Mouse (Mus musculus) spleen, embryonic (tissue): Measurements from ENCODE around the gene Dynlt1f.
"Not testable (repeated sequence)": the region's sequence is repeated elsewhere in the genome, so short reads cannot be mapped to it uniquely, and the experiment has no call there.

Experiments
- CTCF ChIA-PET: fragments of 350-600 bp; sonication (Branson Sonifier 250); formaldehyde crosslinking; loops from one replicate; lab custom pipeline; 2022; lab: Charles Lee

The Dynlt1f gene

DNA sequence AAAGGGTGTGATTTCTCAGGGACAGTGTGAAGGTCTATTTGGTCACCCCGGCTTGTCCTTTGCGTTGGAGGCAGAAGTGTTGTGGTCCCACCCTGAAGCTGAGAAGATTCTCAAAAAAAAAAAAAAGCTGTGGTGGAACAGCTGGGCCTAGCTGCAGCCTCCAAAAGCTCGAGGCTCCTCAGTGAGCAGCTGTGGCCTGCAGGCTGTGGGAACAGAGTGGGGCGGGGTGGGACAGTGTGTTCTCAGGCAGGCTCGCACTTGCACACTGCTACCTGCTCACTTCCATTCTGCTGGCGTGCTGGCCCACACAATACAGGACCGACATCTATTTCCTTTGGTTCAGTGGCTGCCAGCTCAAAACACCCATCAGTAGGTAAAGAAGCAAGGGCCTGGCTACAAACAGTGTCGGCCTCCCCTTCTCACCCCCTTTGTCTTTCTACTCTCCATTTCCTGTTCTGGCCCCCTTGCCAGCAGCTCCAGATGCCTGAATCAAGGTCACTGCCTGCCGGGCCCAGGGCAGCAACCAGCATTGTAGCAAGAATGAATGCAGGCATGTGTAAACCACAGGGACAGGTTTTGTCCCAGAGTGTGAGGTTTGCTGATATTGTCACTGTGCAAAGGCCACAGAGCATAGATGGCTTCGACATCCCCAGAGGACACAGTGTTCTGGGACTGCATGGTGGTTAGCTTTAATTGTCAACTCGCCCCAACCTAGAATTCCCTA, 5.6 kb upstream of the Dynlt1f start:
- CTCF ChIA-PET: not testable (repeated sequence)

DNA sequence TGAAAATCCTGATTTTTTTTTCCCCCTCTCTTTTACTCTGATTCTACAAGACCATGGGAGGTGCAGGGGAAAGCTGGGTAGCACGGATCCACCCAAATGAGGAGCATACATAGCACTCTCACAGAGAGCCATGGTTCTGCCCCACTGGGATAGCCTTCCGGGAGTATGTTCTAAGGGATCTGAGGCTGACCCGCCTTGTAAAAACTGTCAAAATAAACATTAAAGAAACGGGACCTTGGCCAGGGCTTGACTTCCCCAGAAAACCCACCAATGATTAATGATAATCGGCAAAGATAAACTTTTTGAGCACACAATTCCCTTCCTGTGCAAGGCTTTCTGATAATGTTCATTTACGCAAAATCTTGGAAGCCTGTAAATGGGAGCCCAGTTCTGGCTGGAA, 4.9 kb upstream of the Dynlt1f start:
- CTCF ChIA-PET: not testable (repeated sequence)

DNA sequence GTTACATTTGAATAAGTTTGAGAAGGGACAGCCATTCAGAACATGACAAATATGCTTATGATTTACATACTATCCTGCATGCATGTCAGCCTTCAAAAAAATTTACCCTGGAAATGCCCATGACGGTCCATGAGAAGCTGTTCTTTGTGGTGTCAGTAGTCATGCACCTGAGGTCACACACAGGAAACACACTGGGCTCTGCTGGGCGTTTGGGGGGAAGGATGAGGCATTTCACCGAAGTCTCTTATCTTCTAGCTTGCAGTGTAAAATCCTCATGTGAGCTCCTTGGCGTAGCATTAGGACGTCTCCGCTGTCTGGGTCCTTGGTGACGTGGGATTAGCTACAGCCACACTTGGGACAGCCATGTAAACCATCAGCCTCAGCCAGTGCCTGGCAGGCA, 3.1 kb upstream of the Dynlt1f start, which contains the start of gene Sytl3:
Gene Sytl3, plus strand, starts transcription at position 293 of the 400 bp plus-strand sequence.
- CTCF ChIA-PET: not testable (repeated sequence)

DNA sequence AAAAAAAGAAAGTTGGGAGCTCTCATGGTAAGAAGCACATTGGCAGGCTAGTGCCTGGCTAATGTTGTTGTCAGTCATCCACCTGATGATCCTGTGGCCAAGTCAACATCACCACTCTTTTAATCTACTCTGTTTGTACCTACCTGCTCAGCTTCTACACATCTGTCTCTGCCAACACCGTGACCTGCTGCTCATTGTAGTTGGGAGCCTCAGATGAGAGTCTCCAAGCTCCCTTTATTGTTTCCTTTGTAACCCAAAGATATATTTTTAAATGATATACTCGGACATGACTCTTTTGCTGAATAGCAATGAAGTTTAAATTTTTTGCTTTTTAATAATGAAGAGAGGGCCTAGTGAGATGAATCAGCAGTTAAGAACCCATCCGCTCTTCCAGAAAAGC, 771 bp upstream of the Dynlt1f start:
- CTCF ChIA-PET: not testable (repeated sequence)

DNA sequence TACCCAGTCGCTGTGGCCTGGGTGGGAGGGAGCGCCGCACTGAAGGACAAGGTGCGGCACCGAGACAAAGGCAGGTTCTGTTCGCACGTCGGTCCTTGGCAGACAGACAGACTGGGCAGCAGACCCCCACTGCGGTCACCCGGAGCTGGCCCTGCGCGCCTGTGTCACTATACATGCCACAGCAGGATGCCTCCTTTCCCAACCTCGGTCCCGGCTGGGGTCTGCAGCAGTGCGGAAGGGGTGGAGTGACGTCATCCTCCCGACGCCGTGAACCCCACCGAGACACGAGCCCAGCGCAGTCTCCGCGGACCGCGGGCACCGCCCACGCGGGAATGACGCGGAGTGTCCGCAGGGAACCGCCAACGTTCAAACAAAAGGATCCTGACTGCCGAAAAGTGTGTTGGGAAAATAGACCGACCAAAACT, 601 bp downstream of the Dynlt1f start:
- CTCF ChIA-PET: not testable (repeated sequence)

DNA sequence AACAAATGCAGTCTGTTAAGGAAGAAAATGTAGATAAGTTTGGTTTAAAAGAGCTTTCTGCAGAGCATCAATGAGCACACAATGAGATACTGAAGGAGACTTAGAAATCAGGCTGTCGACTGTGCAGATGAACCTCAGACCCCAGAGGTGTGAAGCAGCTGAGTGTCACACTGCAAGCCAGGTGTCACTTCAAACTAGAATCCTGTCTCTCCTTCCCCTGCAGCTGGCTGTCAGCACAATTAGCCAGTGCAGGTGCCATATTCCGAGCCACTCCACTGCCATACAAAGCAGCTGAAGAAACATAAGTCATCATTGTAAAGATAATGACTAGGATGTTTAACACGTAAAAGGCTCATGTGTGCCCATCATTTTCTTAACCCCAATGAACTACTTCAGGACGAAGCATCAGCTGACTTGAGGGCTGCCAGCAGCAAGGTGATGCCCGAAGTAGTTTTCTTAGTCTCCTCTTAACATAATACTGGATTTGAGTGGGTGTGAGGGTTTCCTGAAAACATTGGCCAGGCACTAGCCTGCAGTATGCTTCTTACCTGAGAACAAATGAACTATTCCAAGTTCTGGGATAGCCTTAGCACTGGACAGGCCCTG, 2.3 kb downstream of the Dynlt1f start:
- CTCF ChIA-PET: not testable (repeated sequence)

DNA sequence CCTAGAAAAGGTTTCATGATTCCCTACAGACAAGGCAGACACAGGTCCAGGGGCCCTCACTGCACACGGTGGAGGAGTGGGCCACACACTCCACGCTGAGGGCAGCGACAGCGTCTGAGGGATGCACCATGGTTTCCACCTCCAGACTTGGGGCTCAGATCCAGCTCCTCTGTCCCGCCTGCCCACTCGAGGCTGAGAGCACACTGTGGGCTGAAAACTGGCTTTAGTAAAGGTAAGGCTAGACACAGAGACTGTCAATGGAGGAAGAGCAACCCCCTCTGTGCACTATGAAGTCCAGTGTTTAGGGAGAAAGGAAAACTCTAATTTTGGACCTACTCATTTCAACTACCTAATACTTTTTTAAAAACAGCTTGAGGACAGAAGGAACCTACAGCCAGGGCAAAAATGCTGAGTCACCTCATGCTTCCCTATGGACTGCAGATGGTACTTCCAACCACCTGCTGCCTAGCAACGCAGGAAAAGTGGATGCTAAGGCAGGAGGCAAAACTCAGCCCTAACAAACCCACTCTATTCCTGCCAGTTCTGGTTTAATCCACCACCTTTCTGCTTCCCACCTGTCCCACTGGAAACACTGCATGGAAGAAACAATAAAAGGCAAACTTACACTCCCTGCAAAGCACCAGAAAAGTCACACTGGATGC, 4.7 kb downstream of the Dynlt1f start:
- CTCF ChIA-PET: not testable (repeated sequence)

DNA sequence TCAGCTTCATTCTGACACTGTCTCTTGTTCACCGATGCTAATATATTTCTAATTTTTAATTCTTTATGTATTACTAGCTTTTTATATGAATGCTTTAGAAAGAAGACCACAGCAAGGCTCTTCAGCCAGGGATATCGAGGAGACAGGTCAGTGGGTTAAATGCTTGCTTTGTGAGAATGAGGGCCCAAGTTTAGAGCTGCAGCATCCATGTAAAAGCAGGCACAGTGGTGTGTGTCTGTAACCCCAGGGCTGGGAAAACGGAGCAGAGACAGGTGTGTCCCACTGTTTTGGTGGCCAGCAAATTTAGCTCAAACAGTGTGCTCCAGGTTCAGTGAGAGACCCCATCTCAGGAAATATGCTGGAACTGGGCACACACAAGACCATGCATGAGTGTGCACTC, 8.2 kb downstream of the Dynlt1f start:
- CTCF ChIA-PET: not testable (repeated sequence)

DNA sequence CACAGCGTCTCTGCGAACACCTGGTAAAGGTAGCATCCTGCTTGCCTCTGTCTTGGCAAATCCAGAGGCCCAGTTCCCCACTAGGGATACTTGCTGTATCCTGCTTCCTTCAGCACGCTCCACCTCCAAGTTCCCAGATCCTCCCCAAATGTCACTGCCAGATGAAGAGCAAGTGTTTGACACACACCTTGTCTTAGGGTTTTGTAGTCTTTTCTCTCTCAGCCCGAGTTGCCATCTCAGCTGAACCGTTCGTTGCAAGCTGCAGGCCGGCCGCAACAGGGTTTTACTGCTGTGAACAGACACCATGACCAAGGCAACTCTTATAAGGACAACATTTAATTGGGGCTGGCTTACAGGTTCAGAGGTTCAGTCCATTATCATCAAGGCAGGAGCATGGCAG, 8.9 kb downstream of the Dynlt1f start:
- CTCF ChIA-PET: not testable (repeated sequence)

DNA sequence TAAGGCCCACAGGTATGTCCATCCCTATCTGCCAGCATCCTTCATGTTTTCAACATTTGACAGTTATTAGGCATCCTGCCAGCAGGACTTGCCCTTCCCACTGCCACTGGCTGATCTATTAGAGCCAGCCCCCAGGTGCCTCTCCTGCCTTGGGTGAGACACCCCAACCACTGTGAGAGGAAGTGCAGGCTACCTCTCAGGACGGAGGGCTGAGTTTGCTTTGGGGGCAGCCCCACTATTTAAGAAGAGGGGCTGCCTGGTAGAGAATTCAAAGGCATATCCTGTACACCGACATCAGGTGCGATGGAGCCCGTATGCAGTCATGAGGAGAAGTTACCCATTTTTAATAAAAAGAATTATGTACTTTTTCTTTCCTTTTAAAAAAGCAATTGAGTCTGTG, 10.0 kb downstream of the Dynlt1f start:
- CTCF ChIA-PET: not testable (repeated sequence)

DNA sequence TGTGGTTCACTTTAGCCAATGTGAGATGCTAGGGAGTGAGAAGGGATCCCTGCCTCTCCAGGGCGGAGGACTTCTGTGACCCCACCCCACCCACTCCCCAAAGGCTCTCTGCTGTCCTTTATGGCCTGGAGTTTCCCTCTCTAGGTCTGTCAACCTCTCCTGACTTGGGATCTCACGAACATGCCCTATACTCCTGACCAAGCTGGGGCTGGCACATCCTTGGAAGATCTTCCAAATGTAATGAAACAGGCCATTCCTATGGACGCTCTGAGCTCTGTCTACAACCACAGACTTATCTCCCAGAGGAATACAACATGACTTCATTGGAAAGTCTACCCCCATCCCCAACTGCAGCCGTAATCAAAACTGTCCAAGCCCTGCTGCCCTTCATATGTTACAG, 11.0 kb downstream of the Dynlt1f start:
- CTCF ChIA-PET: not testable (repeated sequence)

DNA sequence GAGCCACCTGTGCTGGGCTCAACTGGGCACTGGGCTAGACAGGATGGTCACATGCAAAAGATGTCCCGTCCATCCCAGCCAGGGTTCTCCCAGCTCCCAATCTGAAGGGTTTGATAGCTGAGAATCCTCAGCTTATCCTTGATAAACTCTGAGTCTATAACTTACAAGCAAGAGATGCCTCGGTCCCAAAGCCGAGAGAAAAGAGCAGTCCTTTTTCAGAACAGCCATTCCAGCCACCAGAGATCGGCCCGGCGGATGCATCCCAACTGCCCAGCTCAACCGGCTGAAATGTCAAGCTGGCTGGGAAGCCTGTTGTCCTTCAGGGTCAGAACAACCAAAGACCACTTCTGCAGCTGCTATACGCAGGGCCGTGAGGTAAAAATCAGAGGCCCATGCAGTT, 11.5 kb downstream of the Dynlt1f start:
- CTCF ChIA-PET: not testable (repeated sequence)

DNA sequence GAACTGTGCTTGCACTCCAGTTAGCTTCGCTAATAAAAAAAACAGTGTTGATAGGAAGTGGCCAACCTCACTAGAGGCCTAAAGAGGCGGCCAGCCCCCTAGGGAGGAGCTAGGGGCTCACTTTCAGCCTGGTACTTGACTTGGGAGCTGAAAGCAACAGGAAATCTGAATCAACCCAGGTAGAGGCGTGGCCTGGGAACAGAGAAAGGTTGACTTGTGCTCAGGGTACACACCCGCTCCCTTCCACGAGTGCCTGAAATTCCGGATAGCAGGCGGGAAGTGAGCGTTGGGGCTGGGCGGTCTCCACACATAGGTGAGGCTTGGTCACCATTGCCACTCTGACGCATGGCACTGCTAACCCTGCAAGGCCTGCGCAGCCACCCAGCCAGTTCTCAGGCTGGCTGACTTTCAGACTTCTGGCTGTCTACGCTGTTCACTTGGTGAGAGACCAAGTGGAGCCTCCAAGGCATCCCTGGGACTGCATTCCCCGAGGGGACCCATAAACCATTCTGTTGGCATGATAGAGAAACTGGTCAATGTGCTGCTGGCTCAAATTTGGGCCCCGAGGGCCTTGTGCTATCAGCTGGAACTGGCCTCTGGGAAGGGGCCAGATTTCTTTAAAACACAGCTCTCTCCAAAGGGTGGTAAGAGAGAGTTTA, 14.8 kb downstream of the Dynlt1f start:
- CTCF ChIA-PET: not testable (repeated sequence)

DNA sequence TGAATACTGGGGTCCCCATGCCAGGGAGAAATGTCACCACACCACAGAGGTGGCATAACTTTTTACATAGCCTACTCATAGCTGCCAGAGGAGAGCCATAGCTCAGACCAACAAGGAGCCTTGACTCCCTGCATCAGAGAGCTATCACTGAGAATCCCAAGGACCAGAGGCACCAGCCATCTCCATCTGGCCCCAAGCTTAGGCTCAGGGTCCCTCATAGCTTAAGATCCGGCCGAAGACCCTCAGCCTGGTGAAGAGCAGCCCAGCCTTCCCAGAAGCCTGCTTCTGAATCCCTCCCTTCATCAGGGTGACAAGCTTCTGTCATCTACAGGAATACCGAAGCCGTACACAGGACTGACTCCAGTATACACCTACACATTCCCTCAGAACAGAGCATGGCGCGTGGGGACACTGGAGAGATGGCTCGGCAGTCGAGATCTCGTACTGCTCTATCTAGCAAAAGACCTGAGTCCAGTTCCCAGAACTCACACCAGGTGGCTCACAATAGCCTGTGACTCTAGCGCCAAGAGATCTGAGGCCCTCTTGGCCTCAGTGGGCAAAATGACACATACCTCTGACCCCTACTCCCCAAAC, 15.6 kb downstream of the Dynlt1f start:
- CTCF ChIA-PET: not testable (repeated sequence)

DNA sequence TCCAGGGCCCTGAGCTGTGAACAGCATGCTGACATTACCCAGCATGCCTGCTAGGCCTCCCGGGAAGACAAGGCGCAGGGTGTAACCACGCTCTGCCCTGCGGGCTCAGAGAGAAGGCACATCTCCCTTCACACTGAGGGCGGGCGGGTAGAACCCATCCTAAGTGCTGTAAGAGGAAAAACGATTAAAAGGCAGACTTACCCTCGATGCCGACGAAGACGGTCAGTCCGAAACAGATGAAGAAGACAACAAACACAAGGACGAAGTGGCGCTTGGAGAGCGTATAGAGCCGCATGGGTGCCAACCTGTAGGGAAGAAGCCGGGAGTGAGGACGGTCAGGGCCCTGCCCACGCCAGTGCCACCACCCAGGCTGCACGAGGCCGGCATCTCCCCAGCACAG, 16.2 kb downstream of the Dynlt1f start:
- CTCF ChIA-PET: not testable (repeated sequence)

DNA sequence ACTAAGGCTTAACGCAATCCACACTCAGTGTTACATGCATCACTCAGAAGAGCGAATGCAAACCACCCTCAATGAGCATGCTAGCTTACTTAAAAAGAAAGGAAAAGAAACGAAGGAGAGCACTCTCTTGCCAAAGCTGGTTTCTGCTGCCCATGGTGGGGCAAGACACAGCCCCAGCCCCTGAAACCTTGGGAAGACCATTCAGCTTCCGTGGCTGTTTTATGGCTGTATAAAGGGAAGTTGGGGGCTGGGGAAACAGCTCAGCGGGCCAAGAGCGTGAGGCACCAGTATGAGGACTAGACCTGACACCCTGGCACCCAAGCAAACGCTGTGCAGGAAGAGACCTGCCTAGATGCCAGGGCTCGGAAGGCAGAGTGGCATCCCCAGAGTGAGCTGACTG, 17.3 kb downstream of the Dynlt1f start:
- CTCF ChIA-PET: not testable (repeated sequence)

DNA sequence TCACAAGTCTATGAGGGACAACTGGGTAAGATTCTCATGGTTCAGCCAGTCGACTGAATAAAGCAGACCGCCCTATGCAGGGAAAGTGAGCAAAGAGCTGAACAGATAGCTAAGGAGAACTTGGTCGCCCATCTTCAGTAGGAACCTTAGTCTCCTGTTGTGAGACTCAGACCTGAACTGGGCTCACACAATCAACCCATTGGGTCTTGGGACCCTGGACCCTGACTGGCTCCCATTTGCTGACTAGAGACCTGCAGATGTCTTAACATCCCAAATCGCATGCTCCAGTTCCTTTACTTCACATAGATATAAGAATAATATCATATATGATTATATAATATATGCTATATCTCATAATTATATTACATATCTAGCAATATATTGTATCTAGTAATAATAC, 18.3 kb downstream of the Dynlt1f start:
- CTCF ChIA-PET: not testable (repeated sequence)

DNA sequence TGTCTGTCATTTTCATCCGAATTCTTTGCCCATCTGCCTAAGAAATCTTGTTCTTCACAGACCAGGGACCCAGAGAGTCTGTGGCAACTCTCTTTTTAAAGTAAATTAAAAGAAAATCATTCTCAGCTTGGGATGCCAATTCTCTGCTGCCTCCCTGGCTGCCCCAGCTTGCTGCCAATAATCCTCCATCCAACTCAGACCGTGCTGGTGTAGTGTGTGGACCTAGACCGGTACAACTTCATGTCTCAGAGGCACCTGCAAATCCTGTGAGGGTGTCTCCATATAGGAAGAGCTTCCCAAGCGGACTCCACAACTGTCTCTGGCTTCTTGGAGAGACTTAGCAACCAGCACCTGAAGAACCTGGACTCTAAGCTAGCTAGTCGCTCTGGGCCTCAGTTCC, 18.8 kb downstream of the Dynlt1f start:
- CTCF ChIA-PET: no interaction called here

DNA sequence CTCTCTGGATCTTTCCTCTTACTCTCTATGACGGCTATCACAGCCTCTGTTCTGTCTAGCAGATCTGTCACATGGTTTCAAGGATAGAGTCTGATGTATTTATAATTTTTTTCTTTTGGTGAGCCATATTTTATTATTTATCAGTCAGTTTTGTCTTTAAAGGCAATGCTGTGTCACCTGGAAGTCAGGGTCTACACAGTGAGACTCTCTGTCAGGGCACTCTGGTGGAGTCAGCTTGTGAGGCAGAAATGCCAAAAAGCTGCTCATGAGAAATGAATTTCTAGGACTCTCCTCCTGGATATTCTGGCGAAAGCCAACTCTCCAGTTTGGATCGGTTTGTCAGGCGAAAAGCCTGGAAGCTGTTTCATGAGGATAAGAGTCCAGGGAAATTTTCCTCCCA, 19.9 kb downstream of the Dynlt1f start:
- CTCF ChIA-PET: not testable (repeated sequence)

DNA sequence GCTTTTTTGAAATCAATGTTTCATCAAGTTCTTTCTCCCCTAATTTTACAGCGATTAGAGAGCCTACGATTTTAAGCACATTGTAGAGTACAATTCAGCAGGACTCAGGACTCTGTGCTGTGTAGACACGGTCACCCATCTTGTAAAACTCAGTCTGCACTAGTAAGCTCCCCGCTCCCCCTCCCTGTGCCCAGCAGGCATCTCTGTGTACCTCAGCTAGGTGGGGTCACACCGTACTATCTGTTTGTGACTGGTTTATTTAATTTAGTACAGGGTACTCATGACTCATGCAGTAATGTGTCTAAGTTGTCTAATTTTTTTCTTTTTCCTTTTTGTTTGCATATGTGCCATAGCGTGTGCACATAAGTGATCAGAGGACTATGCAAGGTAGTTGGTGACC, 22.9 kb downstream of the Dynlt1f start:
- CTCF ChIA-PET: interaction anchor here (0.6 kb wide), 1 partner anchor 145 kb away, joined by 4 read pairs; no protein-coding TSS in a partner anchor

DNA sequence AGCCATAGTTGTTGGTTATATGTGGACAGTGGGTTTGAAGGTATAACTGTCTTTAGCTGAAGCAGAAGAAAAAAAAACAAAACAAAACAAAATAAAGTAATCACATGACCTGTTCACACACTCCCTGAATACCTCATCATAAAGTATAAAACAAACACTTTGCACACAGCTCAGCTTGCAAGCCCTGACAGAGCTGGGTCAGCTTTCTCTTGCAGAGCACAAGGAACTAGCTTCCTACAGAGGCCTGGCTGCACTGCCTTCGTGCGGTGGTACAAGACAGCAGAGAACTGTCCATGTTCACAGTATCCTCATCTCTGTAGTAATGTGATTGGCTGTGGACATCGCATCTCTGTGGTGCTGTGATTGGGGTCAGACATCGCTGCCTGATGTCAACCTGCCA, 25.3 kb downstream of the Dynlt1f start:
- CTCF ChIA-PET: not testable (repeated sequence)

DNA sequence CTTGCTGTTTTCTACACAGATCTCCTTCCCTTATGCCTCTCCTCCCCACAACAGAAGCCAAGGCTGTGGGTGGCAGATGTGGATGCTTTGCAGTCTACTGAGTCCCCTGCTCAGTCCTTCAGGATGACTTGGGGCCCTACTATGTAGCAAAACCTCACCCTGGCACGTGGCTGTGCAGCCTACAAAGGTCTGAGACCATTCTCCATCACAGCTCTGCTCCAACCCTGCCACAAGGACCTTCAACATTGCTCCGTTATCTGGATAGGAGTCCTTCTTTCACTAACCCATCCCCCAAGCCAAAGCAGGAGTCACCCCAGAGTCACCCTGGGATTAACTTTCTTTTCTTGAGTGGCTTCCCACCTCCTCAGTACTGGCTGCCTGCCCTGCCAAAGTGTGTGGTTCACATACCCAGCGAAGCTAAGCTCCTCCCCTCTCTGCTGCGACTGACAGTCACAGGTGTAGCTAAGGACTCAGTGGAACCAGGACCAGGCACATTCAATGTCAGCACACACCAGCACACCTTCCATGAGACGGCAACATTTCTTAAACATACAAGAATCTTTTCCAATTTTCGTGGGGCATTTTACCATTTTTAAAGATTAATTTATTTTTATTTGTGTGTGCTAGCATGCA, 30.7 kb downstream of the Dynlt1f start:
- CTCF ChIA-PET: not testable (repeated sequence)
